Mouse (Mus musculus) urinary bladder, postnatal 14 days (tissue): ENCODE data around the gene Fis1.
"Not testable (repeated sequence)": the region's sequence is repeated elsewhere in the genome, so short reads cannot be mapped to it uniquely, and the experiment has no call there.

Source experiments
- DNase-seq: peaks from one replicate; pipeline ENCODE4 v3.0.0; 2021; ENCODE audit warnings: low spot score

Fis1 gene

GRCm38 (mm10) chr5:136953015-136953414, at the start of gene Fis1:
Gene Fis1 (plus strand): TSS chr5:136953275.
- DNase-seq: peak; percentile 98

- no peak for DNase-seq
Measured at GRCm38 (mm10) chr5:136904621-136905020, 48.5 kb upstream of the Fis1 start.

- no peak for DNase-seq
Measured at GRCm38 (mm10) chr5:136905630-136906029, 47.4 kb upstream of the Fis1 start.

- DNase-seq: no peak
Measured at GRCm38 (mm10) chr5:136907587-136907986, 45.5 kb upstream of the Fis1 start.

GRCm38 (mm10) chr5:136907991-136908857, 44.9 kb upstream of the Fis1 start, which contains the start of gene Ift22:
Gene Ift22 (plus strand): TSS chr5:136908150.
- peak; percentile 94 for DNase-seq

GRCm38 (mm10) chr5:136914183-136914582, 38.9 kb upstream of the Fis1 start:
- DNase-seq: no peak

- no peak for DNase-seq
Measured at GRCm38 (mm10) chr5:136917613-136918242, 35.3 kb upstream of the Fis1 start.

GRCm38 (mm10) chr5:136918655-136919472, 34.2 kb upstream of the Fis1 start:
- peak; percentile 62 for DNase-seq

- no peak for DNase-seq
Measured at GRCm38 (mm10) chr5:136919546-136920301, 33.4 kb upstream of the Fis1 start.

- DNase-seq: no peak
Measured at GRCm38 (mm10) chr5:136922830-136923229, 30.2 kb upstream of the Fis1 start.

- DNase-seq: no peak
Measured at GRCm38 (mm10) chr5:136923751-136924478, 29.2 kb upstream of the Fis1 start.

- DNase-seq: peak; percentile 85
Measured at GRCm38 (mm10) chr5:136929073-136929472, 24.0 kb upstream of the Fis1 start.

GRCm38 (mm10) chr5:136931896-136932295, 21.2 kb upstream of the Fis1 start:
- no peak for DNase-seq

GRCm38 (mm10) chr5:136932956-136933355, 20.1 kb upstream of the Fis1 start:
- no peak for DNase-seq

- no peak for DNase-seq
Measured at GRCm38 (mm10) chr5:136933930-136934329, 19.1 kb upstream of the Fis1 start.

- DNase-seq: no peak
Measured at GRCm38 (mm10) chr5:136935905-136936695, 17.0 kb upstream of the Fis1 start.

GRCm38 (mm10) chr5:136936750-136937149, 16.3 kb upstream of the Fis1 start:
- no peak for DNase-seq

- peak; percentile 20 for DNase-seq
Measured at GRCm38 (mm10) chr5:136937621-136938020, 15.5 kb upstream of the Fis1 start.

GRCm38 (mm10) chr5:136939284-136939683, 13.8 kb upstream of the Fis1 start:
- DNase-seq: no peak

GRCm38 (mm10) chr5:136940029-136940428, 13.0 kb upstream of the Fis1 start:
- not testable (repeated sequence) for DNase-seq
